Mouse (Mus musculus) mouse embryonic stem cell (cell line): Measurements from ENCODE around the gene Rps6kb1.

Experiments used
- in situ Hi-C, 2 experiments: fragments of 300-500 bp; cut with MboI; formaldehyde crosslinking; loops; 1 replicate in 1 of 2; 3 replicates in 1 of 2; pipeline ENCODE4 v1.14.3; 2019 to 2020; ENCODE audit warnings: low sequenced_read_pairs in 2 of 2, low pct_unique_long_range_greater_than_20kb in 1 of 2, mixed read lengths in 1 of 2; ENCODE audit not compliant: unreplicated experiment in 1 of 2

Gene Rps6kb1

DNA sequence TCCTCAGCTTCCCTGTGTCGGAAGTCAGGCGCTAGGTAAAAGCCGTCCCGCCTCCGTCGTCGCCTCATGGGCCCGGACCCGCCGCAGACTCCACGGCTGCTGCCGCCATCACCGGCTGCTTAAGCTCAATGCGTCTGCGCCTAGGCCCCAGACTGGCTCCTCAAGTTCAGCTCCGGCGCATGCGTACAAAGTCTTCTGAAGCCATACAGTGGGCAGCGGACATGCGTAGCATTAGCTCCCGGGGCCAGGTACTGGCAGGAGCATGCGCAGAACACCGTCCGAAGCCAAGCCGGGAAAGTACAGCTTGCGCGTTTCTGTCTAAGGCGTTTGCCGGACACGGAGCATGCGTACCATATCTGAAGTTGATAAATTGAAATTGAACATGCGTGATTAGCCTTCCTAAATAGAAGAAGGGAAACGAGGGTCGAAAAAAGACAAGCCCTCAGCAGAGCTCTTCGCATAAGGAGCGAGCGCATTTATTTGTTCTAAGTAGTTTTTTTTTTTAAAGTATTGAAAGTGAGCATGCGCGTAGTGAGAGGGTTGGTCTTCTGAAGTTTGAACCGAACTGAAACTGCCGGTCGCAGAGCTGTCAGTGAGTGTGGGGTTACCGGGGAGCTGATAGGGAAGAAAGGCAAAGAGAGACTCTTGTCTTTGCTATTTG lies at the start of gene Rps6kb1, which contains the start of gene Tubd1:
Gene Rps6kb1, minus strand, starts transcription at position 167 of the 661 bp plus-strand sequence.
Gene Tubd1, plus strand, starts transcription at position 353 of the 661 bp plus-strand sequence.
- in situ Hi-C loops, result no loop called here

DNA sequence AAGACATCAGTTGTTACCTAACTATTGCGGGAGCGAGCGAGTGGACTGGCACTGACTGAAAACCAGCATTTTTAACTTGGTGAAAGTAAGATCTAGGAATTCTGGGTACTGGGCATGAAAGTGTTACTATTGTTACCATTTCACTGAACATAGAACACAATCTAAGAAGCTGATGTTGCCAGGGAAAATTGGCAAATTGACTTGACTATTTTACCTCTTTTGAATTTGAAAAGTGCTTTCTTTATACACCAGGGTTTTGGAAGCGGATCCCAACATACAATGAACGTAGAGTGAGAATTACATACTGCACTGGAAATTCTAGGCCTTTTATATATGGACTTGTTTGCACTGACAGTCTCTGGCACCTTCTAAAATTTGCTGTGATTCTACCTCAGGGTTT lies 48.8 kb upstream of the Rps6kb1 start:
- in situ Hi-C loops, result no loop called here

DNA sequence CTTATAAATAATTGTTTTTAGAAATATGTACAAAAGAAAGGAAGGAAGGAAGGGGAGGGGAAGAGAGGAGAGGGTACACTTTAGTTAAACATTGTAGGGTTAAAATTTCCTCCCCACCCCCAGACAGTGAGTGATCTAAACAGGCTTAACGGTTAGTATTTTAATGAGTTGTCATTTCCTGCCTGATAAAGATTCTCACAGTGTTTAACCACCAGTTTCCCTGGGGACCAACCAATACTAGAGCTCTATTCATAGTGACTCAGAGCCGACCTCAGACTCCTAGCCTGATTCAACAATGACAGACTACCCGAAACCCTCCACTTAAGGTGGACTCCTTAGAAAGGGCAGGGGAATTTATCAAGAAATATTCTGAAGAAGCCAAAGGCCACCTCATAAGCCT lies 48.4 kb upstream of the Rps6kb1 start:
- in situ Hi-C loops, result no loop called here

DNA sequence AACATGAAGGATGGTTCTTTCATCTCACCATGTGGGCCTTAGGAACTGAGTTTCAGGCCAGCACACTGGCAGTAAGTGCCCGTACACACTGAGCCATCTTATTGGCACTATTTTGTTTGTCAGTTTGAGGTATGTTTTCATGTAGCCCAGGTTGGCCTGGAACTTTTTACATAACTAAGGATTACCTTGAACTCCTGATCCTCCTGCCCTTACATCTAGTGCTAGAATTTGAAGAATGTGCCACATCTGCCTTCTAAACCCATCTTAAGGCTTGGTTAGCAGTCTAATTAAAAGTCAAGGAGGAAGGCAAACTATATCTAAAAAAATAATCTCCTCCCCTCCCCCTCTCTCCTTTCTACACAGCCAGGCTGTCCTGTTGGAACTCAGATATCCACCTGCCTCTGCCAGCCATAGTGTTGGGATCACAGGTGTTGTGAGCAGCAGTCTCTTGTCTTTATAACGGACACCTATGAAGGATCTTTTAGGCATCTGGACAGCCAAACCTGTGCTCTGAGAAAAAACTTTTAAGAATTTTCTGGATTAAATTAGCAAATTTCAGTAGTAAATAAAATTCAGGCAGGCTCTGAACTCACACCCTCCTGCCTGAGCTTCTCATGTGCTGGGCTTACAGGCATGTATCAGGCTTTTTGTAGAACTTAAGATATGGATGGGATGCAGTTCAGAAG lies 47.5 kb upstream of the Rps6kb1 start:
- in situ Hi-C loops, result no loop called here

DNA sequence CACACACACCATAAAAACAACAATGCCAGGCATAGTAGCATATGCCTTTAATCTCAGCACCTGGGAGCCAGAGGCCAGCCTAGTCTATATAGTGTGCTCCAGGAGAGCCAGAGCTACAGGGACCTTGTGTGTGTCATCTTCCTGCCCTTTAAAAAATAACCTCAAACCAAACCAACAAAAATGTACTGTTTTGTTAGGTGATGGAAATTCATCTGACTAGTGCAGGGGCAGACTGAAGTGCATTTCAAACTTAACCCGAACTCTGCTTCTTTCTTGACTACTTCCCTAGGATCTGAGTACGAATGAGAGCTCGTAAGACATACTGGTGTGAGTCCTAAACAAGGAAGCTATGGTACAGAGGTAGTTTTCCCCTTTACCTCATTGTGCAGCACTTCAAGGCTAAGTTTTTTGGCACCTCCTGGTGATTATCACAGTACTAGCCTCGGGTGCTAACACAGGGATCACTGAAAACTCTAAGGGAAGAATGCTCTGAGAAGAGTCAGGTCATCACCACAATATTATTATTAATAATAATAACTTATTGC lies 46.8 kb upstream of the Rps6kb1 start:
- in situ Hi-C loops, result no loop called here

DNA sequence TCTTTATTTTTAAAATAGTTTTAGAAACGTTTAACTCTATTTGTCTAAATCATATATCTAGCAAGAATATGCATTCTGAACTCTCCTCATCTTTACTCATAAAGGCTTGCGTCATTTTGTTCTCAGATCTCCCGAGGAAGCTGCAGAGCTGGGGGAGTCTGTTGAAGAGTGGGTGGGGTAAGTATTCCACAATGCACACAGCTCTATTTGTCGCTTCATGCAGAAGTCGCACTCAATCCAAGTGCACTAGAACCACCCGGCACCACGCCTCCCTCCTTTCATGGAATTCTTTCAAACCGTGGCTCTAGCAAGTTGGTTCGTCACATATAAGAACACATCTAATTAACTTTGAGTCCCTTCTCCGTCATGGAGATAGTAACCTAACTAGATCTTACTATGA lies 46.0 kb upstream of the Rps6kb1 start:
- in situ Hi-C loops, result no loop called here

DNA sequence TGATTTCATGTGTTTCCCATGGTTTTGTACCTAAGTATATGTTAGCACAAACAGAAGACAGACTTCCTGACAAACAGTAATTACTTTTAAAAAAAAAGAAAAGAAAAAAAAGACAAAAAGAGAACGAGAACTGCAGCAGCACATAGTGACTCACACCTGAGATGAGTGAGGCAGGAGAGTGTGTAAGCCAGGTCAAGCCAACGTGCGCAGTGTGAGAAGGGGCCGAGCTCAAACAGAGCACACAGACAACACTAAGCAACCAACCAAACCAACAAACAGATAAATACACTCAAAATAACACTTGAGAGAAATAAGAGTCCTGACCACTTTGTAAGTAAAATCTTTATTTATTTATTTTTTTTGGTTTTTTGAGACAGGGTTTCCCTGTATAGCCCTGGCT lies 45.5 kb upstream of the Rps6kb1 start:
- in situ Hi-C loops, result no loop called here

DNA sequence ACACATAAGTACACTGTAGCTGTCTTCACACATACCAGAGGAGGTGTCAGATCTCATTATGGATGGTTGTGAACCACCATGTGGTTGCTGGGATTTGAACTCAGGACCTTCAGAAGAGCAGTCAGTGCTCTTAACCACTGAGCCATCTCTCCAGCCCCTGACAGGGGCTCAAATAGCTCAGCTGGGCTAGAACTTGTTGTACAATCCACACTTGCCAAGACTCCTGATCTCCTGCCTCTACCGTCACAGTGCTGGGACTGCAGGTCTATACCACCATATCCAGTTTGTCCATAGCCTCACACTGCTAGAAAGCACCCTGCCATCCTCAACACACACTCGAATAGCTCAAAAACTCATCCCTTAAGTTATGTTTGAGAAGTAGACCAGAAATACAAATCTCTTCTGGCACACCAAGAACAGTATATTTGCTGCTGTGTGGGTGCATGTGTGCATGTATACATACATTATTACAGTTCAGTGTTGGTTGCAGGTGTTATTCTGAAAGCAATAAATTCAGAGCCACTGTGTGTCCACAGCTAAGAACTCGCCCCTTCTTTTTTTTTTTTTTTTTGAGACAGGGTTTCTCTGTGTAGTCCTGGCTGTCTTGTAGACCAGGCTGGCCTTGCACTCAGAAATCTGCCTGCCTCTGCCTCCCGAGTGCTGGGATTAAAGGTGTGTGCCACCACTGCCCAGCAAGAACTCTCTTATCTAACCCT lies 44.1 kb upstream of the Rps6kb1 start:
- in situ Hi-C loops, result no loop called here

DNA sequence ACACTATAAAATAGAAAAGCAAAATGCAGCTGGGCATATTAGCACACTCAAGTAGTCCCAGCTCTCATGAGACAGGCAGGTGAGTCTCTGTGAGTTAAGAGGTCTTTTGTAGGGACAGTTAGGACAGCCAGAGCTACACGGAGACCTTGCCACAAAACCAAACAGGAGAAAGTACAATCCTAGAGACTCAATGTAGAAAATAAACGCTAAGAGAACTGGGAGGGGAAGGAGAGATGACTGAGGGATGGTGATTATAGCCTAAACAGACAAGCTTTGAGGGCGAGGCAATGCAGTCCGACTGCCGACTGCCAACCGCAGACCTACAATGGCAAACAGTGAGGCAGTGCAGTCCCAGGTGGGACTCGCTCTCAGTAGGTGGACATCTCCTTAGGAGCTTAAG lies 43.2 kb upstream of the Rps6kb1 start:
- in situ Hi-C loops, result no loop called here

DNA sequence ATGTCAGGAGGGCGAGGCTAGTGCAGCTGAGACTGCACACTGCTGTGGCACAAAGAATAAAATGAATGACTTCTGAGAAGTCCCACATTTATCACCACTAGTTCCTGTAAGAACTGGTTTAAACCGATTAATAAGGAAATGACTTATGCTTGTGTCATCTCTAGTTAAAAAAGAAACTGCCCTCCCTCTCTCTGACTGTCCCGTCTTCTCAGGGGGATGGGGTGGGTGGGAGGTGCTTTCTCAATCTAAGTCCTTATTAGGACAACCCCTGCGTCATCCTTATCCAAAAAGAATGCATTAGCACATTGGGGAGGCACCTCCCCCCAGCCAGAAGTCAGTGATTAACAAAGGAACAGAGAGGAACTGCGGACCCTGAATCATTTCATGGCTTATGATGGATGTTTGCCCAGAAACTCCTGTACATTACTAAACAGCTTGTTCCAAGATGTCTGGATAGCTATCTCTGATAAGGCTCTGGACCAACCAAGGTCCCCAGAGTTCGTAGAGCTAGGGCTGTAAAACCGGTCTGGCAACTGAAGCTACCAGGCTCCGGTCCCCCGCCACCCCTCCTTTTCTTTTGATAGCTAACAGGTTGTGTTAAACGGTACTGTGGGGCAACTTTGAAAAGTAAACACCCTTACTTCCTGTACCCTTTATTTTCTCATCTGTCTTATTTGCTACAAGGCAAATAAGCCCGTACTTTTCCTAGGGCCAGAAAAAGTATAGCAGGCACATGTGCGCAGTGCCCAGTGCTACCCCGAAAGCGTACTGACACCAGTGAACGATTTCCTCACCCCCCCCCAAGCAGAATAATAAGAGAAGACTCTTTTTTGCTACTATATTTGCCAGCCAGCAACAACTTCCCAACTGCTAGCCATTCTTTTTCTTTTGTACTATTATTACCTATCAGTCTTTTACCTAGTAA lies 42.5 kb upstream of the Rps6kb1 start:
- in situ Hi-C loops, result no loop called here

DNA sequence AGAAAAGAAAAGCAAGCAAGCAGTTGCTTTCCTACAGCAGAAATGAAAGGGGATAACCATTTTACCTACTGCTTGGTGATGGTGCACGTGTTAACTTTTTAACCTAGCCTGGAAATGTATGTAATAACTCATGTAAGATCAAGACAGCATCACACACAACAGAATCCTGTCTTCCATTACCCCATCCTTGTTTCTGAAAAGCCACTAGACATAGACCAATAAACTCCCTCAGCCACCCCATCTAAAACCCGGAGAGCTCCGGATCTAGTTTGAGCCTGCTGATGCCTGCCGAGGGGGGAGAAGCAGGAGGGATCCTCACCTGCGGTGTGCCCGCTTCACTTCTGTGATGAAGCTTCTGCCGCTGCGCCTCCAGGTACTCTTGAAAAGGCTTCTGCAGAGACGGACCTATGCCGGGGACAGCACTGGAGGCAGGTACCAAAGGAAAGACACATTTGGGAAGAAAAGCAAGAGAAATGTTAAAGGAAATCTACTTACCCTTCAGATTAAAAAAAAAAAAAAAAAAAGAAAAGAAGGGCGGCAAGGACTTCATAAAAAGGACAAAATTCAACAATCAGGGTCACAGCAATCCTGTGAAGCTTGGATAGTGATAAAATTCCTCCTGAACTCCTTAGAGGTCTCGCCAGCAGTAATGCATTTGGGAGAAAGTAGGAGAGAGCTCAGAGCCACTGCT lies 41.7 kb upstream of the Rps6kb1 start:
- in situ Hi-C loops, result no loop called here

DNA sequence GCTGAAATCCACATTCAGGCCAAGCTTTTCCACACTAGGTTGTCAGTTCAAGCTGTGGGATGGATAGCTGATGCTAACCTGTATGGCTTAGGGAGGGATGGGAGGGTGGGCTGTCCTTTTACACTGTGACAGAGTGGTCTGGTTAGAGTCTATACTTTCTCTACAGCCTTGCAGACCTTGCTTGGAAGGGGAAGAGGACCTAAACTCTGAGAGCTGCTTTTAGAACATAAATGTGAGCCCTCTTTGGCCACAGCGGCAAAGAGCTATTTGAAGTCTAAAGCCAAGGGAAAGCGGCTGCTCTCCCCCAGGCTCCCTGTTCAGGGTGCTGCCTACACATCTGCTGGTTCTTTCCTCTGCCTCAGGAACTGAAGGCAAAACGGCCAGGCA lies 41.0 kb upstream of the Rps6kb1 start:
- in situ Hi-C loops, result no loop called here

DNA sequence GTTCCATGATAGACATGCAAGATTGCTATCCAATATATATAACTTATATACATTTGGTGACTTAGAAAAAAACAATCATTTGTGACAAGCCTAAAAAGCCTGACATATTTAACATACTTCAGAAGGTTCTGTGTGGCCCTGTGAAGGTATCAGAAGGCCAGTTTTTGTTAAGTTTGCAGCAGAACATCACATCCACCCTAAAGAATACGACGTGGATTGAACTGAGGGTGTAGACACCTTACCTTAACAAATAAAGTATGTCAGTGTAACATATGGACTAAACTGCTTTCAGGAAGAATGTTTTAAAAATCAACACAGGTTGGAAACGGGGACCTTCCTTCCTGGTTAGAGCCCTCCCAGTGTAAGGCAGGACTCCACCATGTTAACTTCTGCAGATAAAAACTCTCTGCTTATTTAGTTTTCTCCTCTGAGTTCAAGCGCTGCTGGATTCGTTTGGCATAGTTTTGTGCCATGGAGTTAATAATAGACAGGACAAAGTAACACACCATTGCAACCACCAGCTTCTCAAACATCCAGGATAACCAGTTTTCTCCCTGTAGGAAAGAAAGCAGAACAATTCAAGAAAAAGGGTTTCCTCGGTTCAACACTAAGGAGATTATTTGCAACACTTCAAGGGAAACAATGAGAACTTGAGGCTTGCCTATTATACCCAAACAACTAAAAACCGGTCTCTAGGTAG lies 40.4 kb upstream of the Rps6kb1 start:
- in situ Hi-C loops, result no loop called here

DNA sequence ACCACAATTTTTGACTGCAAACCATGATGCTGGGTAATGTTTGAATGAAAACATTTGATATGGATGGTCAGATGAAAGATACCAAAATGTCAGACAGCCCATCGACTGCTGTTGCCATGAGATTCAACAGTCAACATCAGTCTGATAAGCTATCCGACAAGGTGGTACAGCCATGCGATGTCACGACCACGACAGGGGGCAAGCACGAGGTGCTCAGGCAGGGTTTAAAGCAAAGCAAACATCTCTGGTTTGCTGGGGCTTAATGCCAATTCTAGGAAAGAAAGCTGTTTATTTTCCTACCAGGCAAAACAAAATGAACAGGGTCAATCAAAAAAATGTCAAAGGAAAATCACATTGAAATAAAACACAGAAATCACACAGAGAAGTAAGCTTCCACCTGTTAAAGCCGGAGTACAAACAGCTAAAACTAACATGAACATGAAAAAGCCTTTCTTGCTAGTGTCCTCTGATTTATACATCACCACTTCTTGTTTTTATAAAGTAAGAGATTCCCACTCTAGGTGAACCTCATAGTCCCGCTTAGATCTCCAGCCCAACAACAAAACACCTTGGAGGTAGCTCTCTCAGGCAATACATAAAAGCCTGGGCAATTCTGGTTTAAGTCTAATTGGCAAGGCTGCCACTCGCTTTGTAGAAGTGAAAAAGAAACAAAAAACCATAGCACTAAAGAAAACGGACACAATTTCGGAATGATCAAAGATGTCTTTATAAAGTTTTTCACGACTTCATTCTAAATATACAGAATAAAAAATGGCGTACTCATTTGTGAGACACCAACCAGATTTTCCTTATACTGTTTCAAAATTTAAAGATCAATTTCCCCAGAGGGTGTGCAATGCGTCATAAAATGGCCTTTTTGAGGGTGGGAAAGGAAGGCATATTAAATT lies 39.6 kb upstream of the Rps6kb1 start:
- in situ Hi-C loops, result no loop called here

DNA sequence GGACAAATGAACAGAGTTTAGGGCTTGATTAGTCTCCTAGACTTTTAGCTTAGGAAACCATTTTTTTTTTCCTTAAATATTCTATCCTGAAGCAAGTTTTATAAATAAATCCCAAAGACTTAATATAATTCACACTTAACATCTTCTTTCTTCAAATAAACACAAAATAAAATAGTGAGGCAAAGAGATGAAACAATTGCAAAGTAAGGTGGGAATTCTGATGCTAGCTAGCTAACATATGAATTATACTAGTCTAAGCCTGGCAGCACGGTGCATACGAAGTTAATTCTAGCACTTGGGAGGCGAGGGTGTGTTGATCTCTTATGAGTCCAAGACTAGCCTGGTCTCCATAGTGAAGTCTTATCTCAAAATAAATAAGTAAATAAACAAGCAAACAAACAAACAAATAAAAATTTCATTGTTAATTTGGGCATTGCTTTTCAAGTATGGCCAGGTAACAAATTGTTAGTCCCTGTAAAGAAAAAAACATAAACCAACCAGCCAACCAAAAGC lies 38.8 kb upstream of the Rps6kb1 start:
- in situ Hi-C loops, result no loop called here

DNA sequence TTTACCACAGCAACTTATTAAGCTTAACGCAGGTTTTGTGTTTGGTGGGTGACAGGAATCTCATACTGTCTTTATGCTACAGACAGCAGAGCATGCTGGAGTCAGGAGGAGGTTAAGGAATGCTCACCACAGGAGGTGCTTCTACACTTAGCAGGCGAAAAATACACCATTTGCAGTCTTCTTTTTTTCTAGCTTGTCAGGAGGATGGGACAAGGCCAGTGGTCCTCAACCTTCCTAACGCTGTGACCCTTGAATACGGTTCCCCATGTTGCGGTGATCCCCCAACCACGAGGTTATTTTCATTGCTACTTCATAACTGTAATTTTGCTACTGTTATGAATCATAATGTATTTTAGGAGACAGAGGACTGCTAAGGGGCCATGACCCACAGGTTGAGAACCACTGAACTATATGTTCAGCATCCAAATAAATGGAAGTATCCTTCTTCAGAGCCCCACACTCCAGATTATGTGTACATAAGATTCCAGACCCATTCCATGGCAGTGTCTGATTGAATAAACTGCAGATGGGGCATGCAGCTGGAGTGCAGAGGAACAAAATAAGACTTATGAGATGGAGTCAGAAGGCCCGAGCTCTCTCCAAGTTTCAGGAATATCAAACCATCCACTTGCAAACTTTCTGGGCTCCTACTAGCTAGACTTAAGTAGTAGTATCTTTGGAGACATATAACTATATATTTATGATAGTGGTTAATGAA lies 38.1 kb upstream of the Rps6kb1 start:
- in situ Hi-C loops, result no loop called here
